Mouse (Mus musculus) bone marrow, adult 2 months (tissue): Measurements from ENCODE around the gene Xpo4. TPM values are rescaled to one million over a fixed set of nuclear protein-coding genes. Genes with fewer than 3 reads are reported as not detected.
"Not testable (repeated sequence)": the region's sequence is repeated elsewhere in the genome, so short reads cannot be mapped to it uniquely, and the experiment has no call there.

Experiments
- H3K27ac ChIP-seq: fragments of 200-500 bp; 2 replicates; pipeline ENCODE4 v1.5.1; 2012; ENCODE audit warnings: low read depth, mild to moderate bottlenecking, control low read depth, inconsistent platforms, low read length; ENCODE audit not compliant: control insufficient read depth, poor library complexity, insufficient read depth
- H3K4me1 ChIP-seq: fragments of 200-500 bp; 2 replicates; pipeline ENCODE4 v1.6.1; 2011; ENCODE audit warnings: low read length; ENCODE audit not compliant: control insufficient read depth, insufficient read depth
- H3K4me3 ChIP-seq: fragments of 200-500 bp; replicated peaks from 2 replicates; pipeline ENCODE3; 2011; ENCODE audit warnings: mild to moderate bottlenecking, low read depth, low read length, control low read depth; ENCODE audit not compliant: control insufficient read depth
- CTCF ChIP-seq: fragments of 200-500 bp; IDR thresholded peaks from 2 replicates; pipeline ENCODE4 v1.5.1; 2011; ENCODE audit warnings: low read length, control low read depth; ENCODE audit not compliant: control insufficient read depth, insufficient read depth
- POLR2A ChIP-seq: fragments of 200-500 bp; IDR thresholded peaks from 2 replicates; pipeline ENCODE4 v1.6.1; 2011; ENCODE audit warnings: low read depth, mild to moderate bottlenecking, control low read depth, low read length, borderline replicate concordance; ENCODE audit not compliant: control insufficient read depth
- WGBS: fragments of 180-500 bp; shearing (Covaris S2); methylation state at CpG from one replicate; pipeline ENCODE4 v1.1.7; 2018; 5-methylcytosine and 5-hydroxymethylcytosine counted together
- polyA plus RNA-seq: library from polyadenylated mRNA; stranded (reverse); fragments of >200 nt; gene quantifications from 2 replicates; pipeline ENCODE4 v1.2.4, GENCODE M21; 2011; ENCODE audit warnings: low replicate concordance; ENCODE audit not compliant: missing spikeins, insufficient read depth, insufficient read length

The Xpo4 gene
- polyA plus RNA-seq, 1 experiment, result 10.1 TPM

GRCm38 (mm10) chr14:57690681-57691080 lies 25.5 kb upstream of the Xpo4 start:
- Histone ChIP-seq H3K4me1 (no peaks in the 10 kb centered on the region; the same call in 1 of the 2 replicates), H3K27ac (no peak overlapping the region), H3K4me3 (no peak overlapping the region)
- WGBS, result 65% methylated on average over 8 of the region's 8 CpGs
- no peak for TF ChIP-seq POLR2A
- no peak for TF ChIP-seq CTCF

GRCm38 (mm10) chr14:57688066-57688465 lies 22.8 kb upstream of the Xpo4 start:
- WGBS, result 90% methylated on average over 7 of the region's 7 CpGs
- not testable (repeated sequence) for H3K4me1 ChIP-seq, H3K27ac ChIP-seq, H3K4me3 ChIP-seq

DNA sequence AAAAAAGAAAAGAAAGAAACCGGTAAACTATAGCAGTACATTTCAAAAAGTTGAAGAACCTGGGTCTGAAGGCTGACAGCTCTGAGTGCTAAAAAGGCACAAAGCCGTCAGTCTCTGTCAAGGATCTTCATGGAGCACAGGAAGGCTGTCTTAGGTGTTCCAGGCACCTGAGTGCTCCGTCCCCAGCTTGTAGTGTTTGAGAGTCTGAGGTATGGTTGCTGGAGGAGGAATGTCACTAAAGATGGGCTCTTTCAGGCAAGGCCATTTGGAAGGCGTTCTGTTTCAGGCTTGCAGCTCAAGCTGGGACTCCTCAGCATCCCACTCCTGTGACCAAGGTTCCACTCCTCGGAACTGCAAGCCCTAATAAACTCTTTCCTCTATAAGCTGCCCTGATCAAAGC lies 22.2 kb upstream of the Xpo4 start:
- H3K27ac ChIP-seq, result no peak overlapping the region
- WGBS, result 84% methylated on average over 5 of the region's 5 CpGs
- H3K4me1 ChIP-seq, result no peaks in the 10 kb centered on the region; the same call in 1 of the 2 replicates
- H3K4me3 ChIP-seq, result no peak overlapping the region
- no peak for TF ChIP-seq POLR2A
- TF ChIP-seq CTCF, result no peak

GRCm38 (mm10) chr14:57686647-57687046 lies 21.4 kb upstream of the Xpo4 start:
- H3K4me1 ChIP-seq, result no peaks in the 10 kb centered on the region
- 91% methylated on average over 6 of the region's 6 CpGs for WGBS
- TF ChIP-seq CTCF (no peak), POLR2A (no peak)

DNA sequence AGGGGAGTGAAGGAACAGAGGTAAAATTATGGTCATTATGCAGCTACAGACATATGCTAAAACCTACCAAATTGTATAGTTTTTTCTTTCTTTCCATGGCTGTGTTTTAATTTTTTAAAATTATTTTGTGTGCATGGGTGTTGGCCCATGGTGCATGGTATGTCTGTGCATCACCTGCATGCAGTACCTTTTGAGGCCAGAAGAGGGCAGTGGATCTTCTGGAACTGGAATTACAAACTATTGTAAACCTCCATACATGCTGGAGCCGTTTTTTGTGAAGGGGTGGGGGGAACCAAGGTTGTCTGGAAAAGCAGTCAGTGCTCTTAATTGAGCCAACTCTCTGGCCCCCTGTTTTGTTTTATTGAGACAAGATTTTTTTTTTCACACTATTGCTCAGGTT lies 19.3 kb upstream of the Xpo4 start:
- H3K27ac ChIP-seq, result no peak overlapping the region
- WGBS, result 0% methylated on average over 1 of the region's 1 CpGs
- TF ChIP-seq POLR2A (no peak), CTCF (peak; percentile 73)
- H3K4me1 ChIP-seq, result no peaks in the 10 kb centered on the region
- no peak overlapping the region for H3K4me3 ChIP-seq

More at GRCm38 (mm10) chr14:57686647-57687046, 21.4 kb upstream of the Xpo4 start:
- no peak overlapping the region for H3K4me3 ChIP-seq
- H3K27ac ChIP-seq, result no peak overlapping the region

DNA sequence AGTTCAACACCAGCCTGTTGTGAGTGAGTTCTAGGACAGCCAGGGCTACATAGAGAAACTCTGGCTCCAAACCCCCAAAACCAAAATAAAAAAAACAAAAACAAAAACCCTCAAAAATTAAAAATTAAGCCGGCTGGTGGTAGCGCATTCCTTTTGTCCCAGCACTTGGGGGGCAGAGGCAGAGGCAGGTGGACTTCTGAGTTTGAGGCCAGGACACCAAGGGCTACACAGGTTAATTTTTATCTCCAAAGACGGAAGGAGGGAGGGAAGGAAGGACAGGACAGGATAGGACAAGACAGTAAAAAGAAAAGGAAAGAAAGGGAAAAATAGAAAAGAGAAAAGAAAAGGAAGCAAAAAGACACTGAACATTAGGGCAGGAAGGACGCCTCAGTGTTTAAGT lies 17.5 kb upstream of the Xpo4 start:
- Histone ChIP-seq H3K4me3 (no peak overlapping the region), H3K4me1 (no peaks in the 10 kb centered on the region), H3K27ac (no peak overlapping the region)
- TF ChIP-seq POLR2A (no peak), CTCF (no peak)
- 93% methylated on average over 4 of the region's 4 CpGs for WGBS

GRCm38 (mm10) chr14:57679958-57680535 lies 14.8 kb upstream of the Xpo4 start:
- H3K4me3 ChIP-seq, result no peak overlapping the region
- 26% methylated on average over 5 of the region's 5 CpGs for WGBS
- TF ChIP-seq POLR2A (no peak), CTCF (peak; percentile 76)
- H3K27ac ChIP-seq, result no peak overlapping the region
- no peaks in the 10 kb centered on the region for H3K4me1 ChIP-seq

GRCm38 (mm10) chr14:57679523-57679922 lies 14.3 kb upstream of the Xpo4 start:
- 31% methylated on average over 1 of the region's 1 CpGs for WGBS
- TF ChIP-seq CTCF (no peak), POLR2A (no peak)
- H3K4me3 ChIP-seq, result no peak overlapping the region
- H3K27ac ChIP-seq, result no peak overlapping the region
- no peaks in the 10 kb centered on the region for H3K4me1 ChIP-seq

- no peak for TF ChIP-seq POLR2A
- TF ChIP-seq CTCF, result no peak
Measured at GRCm38 (mm10) chr14:57675481-57675880, 10.3 kb upstream of the Xpo4 start.

More at GRCm38 (mm10) chr14:57675481-57675880, 10.3 kb upstream of the Xpo4 start:
- H3K4me3 ChIP-seq, result no peak overlapping the region
- WGBS, result 72% methylated on average over 2 of the region's 2 CpGs
- no peaks in the 10 kb centered on the region for H3K4me1 ChIP-seq
- H3K27ac ChIP-seq, result no peak overlapping the region
